Mouse (Mus musculus): ENCODE measurements around the gene Snx12. TPM values are rescaled to one million over a fixed set of nuclear protein-coding genes. Genes with fewer than 3 reads are reported as not detected.

Gene Snx12
- polyA plus RNA-seq, 1 experiment from 2014 or later: 50.4 TPM

GRCm38 (mm10) chrX:101173388-101173787 lies 49.0 kb downstream of the Snx12 start:
- no peaks in the 10 kb centered on the region for H3K27me3 ChIP-seq (ENCODE audit: insufficient read depth, low read length)
- no peaks in the 10 kb centered on the region for H3K36me3 ChIP-seq (ENCODE audit: insufficient read depth)
- no peak overlapping the region for H3K9ac ChIP-seq
- DNase-seq: no peak
- no peak overlapping the region for H3K4me2 ChIP-seq
- H3K4me1 ChIP-seq (ENCODE audit: insufficient read depth): no peaks in the 10 kb centered on the region
- no peak for ATAC-seq (ENCODE audit: insufficient read depth)
- no peak for TF ChIP-seq CTCF (IDR thresholded peaks at IDR 0.05; ENCODE audit: low read depth)
- no peak overlapping the region for H3K27ac ChIP-seq (ENCODE audit: low read depth)
- WGBS: 71% methylated on average over 1 of the region's 1 CpGs
- H3K9me3 ChIP-seq (ENCODE audit: low read depth, low read length): no peaks in the 10 kb centered on the region
- H3K4me3 ChIP-seq (ENCODE audit: low read depth, low read length): no peak overlapping the region

DNA sequence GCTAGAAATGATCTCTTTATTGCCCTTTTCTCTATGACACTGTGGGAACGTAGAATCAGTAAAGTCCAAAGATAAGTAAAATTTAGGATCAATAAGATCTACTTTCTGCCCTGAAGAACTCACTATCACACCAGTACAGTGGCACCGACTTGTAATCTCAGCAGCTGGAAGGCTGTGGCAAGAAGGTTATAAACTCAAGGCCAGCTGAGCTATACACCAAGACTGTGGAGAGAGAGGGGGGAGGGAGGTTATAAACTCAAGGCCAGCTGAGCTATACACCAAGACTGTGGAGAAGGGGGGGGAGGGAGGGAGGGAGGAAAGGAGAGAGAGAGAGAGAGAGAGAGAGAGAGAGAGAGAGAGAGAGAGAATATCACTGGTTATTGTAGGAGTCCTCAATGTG lies 53.9 kb downstream of the Snx12 start:
- Histone ChIP-seq H3K4me3 (ENCODE audit: low read depth, low read length) (no peak overlapping the region), H3K9me3 (ENCODE audit: low read depth, low read length) (no peaks in the 10 kb centered on the region), H3K4me2 (no peak overlapping the region), H3K36me3 (ENCODE audit: insufficient read depth) (no peaks in the 10 kb centered on the region), H3K4me1 (ENCODE audit: insufficient read depth) (no peaks in the 10 kb centered on the region), H3K27ac (ENCODE audit: low read depth) (no peak overlapping the region), H3K27me3 (ENCODE audit: insufficient read depth, low read length) (no peaks in the 10 kb centered on the region), H3K9ac (no peak overlapping the region)
- TF ChIP-seq CTCF (IDR thresholded peaks at IDR 0.05; ENCODE audit: low read depth): no peak
- DNase-seq (no peak), ATAC-seq (ENCODE audit: insufficient read depth) (no peak)
- WGBS: 59% methylated on average over 2 of the region's 2 CpGs

DNA sequence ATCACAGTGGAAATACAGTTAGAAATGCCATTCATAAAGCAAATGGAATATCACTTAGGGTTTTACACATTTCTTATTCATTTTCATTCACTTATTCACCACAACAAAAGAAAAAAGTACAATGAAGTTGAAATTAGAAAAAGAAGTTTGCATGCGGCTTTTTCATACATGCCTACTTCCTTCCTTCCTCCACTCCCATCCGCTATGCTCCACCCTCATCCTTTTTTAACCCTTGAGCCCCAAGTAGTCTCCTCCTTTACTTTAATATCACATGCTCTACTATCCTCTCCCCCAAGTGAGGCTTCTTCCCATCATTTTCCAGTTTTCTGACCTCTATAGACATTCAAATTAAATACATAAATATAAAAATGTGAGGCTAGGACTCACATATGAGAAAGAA lies 58.6 kb downstream of the Snx12 start:
- DNase-seq (no peak), ATAC-seq (ENCODE audit: insufficient read depth) (no peak)
- Histone ChIP-seq H3K4me3 (ENCODE audit: low read depth, low read length) (no peak overlapping the region), H3K9me3 (ENCODE audit: low read depth, low read length) (no peaks in the 10 kb centered on the region), H3K4me2 (no peak overlapping the region), H3K36me3 (ENCODE audit: insufficient read depth) (no peaks in the 10 kb centered on the region), H3K27me3 (ENCODE audit: insufficient read depth, low read length) (no peaks in the 10 kb centered on the region), H3K27ac (ENCODE audit: low read depth) (no peak overlapping the region), H3K9ac (no peak overlapping the region), H3K4me1 (ENCODE audit: insufficient read depth) (no peaks in the 10 kb centered on the region)
- 49% methylated on average over 2 of the region's 2 CpGs for WGBS
- no peak for TF ChIP-seq CTCF (IDR thresholded peaks at IDR 0.05; ENCODE audit: low read depth)

DNA sequence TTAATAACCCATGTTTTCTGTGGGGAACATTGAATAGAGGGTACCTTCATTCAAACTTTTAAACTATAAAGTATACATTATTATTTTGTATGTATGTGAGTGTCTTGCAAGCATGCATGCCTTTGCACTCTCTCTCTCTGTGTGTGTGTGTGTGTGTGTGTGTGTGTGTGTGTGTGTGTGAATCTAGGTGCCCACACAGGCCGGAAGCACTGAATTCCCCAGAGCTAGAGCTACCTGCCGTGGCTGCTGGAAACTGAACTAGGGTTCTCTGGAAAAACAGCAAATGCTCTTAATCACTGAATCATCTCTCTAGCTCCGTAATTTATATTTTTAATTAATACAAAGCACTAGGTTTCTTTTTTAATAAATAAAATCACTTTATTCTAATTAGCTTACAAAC lies 59.1 kb downstream of the Snx12 start:
- Histone ChIP-seq H3K4me1 (ENCODE audit: insufficient read depth) (no peaks in the 10 kb centered on the region), H3K9me3 (ENCODE audit: low read depth, low read length) (no peaks in the 10 kb centered on the region), H3K4me3 (ENCODE audit: low read depth, low read length) (no peak overlapping the region), H3K9ac (no peak overlapping the region), H3K27me3 (ENCODE audit: insufficient read depth, low read length) (no peaks in the 10 kb centered on the region), H3K4me2 (no peak overlapping the region), H3K36me3 (ENCODE audit: insufficient read depth) (no peaks in the 10 kb centered on the region), H3K27ac (ENCODE audit: low read depth) (no peak overlapping the region)
- WGBS: 65% methylated on average over 3 of the region's 3 CpGs
- DNase-seq (no peak), ATAC-seq (ENCODE audit: insufficient read depth) (no peak)
- TF ChIP-seq CTCF (IDR thresholded peaks at IDR 0.05; ENCODE audit: low read depth): no peak

DNA sequence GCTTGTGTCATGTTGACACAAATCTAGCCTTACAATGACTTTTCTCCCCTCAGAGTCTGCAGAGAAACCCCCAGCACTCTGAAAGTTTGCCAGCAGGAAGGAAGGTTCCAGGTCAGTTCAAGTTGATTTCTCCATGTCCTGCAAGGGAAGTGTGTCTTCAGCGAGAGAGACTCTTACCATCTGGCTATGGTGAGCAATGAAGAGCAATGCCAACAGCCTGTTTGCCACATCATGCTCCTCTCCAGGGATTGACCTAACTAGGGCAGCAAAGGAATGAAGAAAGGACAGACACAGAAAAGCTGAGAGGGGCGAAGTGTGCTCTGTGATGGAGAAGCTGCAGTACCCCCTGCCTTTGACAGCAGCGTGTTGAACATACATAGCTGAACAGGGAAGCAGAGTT lies 59.8 kb downstream of the Snx12 start:
- H3K9me3 ChIP-seq (ENCODE audit: low read depth, low read length): no peaks in the 10 kb centered on the region
- DNase-seq (no peak), ATAC-seq (ENCODE audit: insufficient read depth) (no peak)
- no peak for TF ChIP-seq CTCF (IDR thresholded peaks at IDR 0.05; ENCODE audit: low read depth)
- H3K27me3 ChIP-seq (ENCODE audit: insufficient read depth, low read length): no peaks in the 10 kb centered on the region
- WGBS: 78% methylated on average over 3 of the region's 3 CpGs
- no peak overlapping the region for H3K27ac ChIP-seq (ENCODE audit: low read depth)
- no peak overlapping the region for H3K4me3 ChIP-seq (ENCODE audit: low read depth, low read length)
- no peak overlapping the region for H3K9ac ChIP-seq
- H3K36me3 ChIP-seq (ENCODE audit: insufficient read depth): no peaks in the 10 kb centered on the region
- no peak overlapping the region for H3K4me2 ChIP-seq
- H3K4me1 ChIP-seq (ENCODE audit: insufficient read depth): no peaks in the 10 kb centered on the region

DNA sequence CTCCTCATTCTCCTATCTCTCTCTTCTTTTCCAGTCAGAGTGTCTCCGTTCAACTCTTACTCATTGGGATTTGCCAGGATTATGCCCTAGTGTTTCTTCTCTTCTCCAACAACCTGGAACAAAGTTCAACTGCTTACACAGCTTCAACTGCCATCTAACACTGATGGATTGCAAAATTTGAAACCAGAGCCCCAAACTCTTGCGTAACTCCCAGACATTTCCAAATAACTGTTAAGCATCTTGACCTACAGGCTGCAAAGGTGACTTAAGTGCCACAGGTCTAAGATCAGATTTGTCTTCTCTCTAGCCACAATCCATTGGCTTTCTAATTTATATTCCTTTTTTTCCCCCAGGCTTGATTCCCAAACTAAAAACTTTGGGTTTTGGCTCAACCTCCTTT lies 64.9 kb downstream of the Snx12 start:
- TF ChIP-seq CTCF (IDR thresholded peaks at IDR 0.05; ENCODE audit: low read depth): no peak
- Histone ChIP-seq H3K4me3 (ENCODE audit: low read depth, low read length) (no peak overlapping the region), H3K4me2 (no peak overlapping the region), H3K4me1 (ENCODE audit: insufficient read depth) (no peaks in the 10 kb centered on the region), H3K27ac (ENCODE audit: low read depth) (no peak overlapping the region), H3K27me3 (ENCODE audit: insufficient read depth, low read length) (no peaks in the 10 kb centered on the region), H3K36me3 (ENCODE audit: insufficient read depth) (no peaks in the 10 kb centered on the region), H3K9me3 (ENCODE audit: low read depth, low read length) (no peaks in the 10 kb centered on the region), H3K9ac (no peak overlapping the region)
- ATAC-seq (ENCODE audit: insufficient read depth): no peak
- WGBS: 73% methylated on average over 2 of the region's 2 CpGs
- no peak for DNase-seq

DNA sequence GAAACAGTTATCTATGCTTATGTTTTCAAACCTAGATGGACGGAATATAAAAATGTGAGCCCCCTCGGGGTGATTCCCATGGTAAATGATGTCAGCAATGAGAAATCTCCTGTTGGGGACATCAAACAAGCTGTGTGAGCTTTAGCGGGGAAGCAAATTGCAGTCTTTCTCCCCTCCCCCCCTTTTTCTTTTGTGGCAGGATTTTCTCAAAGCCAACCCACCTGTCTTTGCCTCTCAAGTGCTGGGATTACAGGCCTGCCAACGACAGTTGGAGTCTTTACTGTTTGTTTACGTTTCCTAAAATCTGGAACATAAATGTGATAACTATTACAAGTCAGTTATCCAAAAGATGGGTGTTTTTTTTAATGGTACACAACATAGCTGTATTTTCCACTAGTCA lies 66.0 kb downstream of the Snx12 start:
- ATAC-seq (ENCODE audit: insufficient read depth): no peak
- Histone ChIP-seq H3K27ac (ENCODE audit: low read depth) (no peak overlapping the region), H3K27me3 (ENCODE audit: insufficient read depth, low read length) (no peaks in the 10 kb centered on the region), H3K4me3 (ENCODE audit: low read depth, low read length) (no peak overlapping the region), H3K4me2 (no peak overlapping the region), H3K9me3 (ENCODE audit: low read depth, low read length) (no peaks in the 10 kb centered on the region), H3K36me3 (ENCODE audit: insufficient read depth) (no peaks in the 10 kb centered on the region), H3K9ac (no peak overlapping the region), H3K4me1 (ENCODE audit: insufficient read depth) (no peaks in the 10 kb centered on the region)
- DNase-seq: no peak
- WGBS: 20% methylated on average over 5 of the region's 5 CpGs
- no peak for TF ChIP-seq CTCF (IDR thresholded peaks at IDR 0.05; ENCODE audit: low read depth)

DNA sequence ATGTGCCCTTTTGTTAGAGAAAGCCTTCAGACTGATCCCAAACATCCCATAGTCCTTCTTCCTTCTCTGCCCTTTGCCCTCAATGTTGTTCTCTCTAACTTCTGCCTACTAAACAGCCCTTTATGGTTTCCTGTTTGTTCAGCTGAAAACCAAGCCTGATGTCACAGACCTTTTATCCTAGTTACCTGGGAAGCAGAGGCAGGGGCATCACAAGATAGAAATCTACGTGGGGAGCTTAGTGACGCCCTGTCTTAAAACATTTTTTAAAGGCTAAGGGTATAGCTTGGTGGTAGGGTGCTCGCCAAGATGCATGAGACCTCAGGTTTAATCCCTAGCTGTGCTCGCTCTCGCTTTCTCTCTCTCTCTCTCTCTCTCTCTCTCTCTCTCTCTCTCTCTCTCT lies 74.9 kb downstream of the Snx12 start:
- no peak overlapping the region for H3K4me3 ChIP-seq (ENCODE audit: low read depth, low read length)

More for the DNA sequence above, 74.9 kb downstream of the Snx12 start:
- DNase-seq: no peak
- H3K4me2 ChIP-seq: no peak overlapping the region
- H3K27ac ChIP-seq (ENCODE audit: low read depth): no peak overlapping the region
- H3K9ac ChIP-seq: no peak overlapping the region
- WGBS: 58% methylated on average over 5 of the region's 5 CpGs
- ATAC-seq (ENCODE audit: insufficient read depth): no peak
- H3K4me1 ChIP-seq (ENCODE audit: insufficient read depth): no peaks in the 10 kb centered on the region
- no peaks in the 10 kb centered on the region for H3K36me3 ChIP-seq (ENCODE audit: insufficient read depth)
- no peaks in the 10 kb centered on the region for H3K27me3 ChIP-seq (ENCODE audit: insufficient read depth, low read length)
- no peaks in the 10 kb centered on the region for H3K9me3 ChIP-seq (ENCODE audit: low read depth, low read length)
- TF ChIP-seq CTCF (IDR thresholded peaks at IDR 0.05; ENCODE audit: low read depth): no peak

Measured in lung, embryonic 14.5 days (tissue).